Mouse (Mus musculus) left cerebral cortex, adult 18-20 months (tissue): Measurements from ENCODE around the gene Cd180. TPM values are rescaled to one million over a fixed set of nuclear protein-coding genes. Genes with fewer than 3 reads are reported as not detected.
"Not testable (repeated sequence)": the region's sequence is repeated elsewhere in the genome, so short reads cannot be mapped to it uniquely, and the experiment has no call there.

Source experiments
- DNase-seq, 2 experiments: peaks; one replicate each; pipeline ENCODE4 v3.0.0; 2021 to 2022; ENCODE audit warnings: low spot score in 2 of 2, mixed read lengths in 1 of 2
- total RNA-seq, 2 experiments: library from RNA; stranded (reverse); gene quantifications; 2 replicates each; pipeline ENCODE4 v1.2.3; 2021

The Cd180 gene
- total RNA-seq, 2 experiments from 2014 or later, result 1.6 to 2.7 TPM

DNA sequence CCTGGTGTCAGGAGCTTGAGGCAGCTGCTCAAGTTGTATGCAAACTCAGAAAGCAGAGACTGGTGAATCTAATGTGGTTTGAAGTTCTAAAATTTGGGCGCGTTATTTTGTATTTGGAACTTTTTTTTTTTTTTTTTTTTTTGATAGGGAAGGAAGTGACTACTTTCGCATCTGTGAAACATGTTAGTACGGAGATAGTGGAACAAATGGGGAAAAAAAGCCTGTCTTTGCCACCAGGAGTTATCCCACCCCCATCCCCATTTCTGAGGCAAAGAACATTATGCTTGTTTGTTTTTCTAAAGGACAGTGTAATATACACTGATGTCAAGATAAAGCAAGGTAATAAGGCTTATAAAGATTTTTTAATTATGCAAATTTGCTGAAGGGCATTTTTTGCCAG lies 15.8 kb upstream of the Cd180 start:
- not testable (repeated sequence) for DNase-seq

GRCm38 (mm10) chr13:102678482-102678881 lies 14.9 kb upstream of the Cd180 start:
- peak; percentile 80 for DNase-seq

- DNase-seq, result no peak
Measured at GRCm38 (mm10) chr13:102684890-102685289, 8.5 kb upstream of the Cd180 start.

- no peak for DNase-seq
Measured at GRCm38 (mm10) chr13:102688121-102688520, 5.2 kb upstream of the Cd180 start.

DNA sequence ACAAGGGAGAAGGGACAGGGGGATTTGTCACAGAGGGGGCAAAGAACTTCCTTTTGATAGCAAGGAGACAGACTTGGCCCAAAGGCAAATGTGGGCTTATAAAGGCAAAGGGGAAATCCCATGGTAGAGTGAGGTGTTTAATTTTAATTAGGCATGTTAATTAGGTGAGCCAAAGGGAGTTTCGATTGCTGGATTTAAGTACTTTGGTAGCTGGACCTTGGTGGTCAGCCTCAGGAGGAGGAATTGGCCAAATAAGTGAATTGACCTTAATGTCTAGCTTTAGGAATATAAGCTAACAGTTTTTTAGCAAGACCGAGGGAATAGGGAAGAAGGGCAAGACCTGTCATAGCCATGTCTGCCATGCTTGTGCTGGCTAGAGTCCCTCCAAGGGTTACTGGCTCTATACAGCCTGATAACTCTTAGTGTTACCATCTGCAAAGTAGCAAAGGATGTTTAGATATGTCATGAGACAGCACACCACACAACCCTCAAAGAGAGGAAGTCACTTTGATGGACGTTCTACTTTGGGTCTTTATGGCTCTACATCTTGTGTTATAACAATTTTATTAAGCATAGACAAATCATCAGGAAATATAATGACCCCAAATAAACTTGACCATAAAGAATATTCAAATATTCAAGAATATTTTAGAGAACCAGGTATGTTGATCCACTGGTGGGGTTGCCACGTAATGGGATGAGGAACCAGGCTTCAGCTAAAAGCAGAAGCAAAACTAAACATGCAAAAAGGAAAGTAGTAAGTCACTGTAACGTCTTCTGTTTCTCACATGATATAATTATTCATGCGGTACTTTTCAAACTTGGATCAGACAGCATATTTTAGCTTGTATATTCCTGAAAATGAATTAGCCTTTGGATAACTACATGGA lies 3.9 kb upstream of the Cd180 start:
- DNase-seq, result no peak

- no peak for DNase-seq
Measured at GRCm38 (mm10) chr13:102690184-102690583, 3.2 kb upstream of the Cd180 start.

DNA sequence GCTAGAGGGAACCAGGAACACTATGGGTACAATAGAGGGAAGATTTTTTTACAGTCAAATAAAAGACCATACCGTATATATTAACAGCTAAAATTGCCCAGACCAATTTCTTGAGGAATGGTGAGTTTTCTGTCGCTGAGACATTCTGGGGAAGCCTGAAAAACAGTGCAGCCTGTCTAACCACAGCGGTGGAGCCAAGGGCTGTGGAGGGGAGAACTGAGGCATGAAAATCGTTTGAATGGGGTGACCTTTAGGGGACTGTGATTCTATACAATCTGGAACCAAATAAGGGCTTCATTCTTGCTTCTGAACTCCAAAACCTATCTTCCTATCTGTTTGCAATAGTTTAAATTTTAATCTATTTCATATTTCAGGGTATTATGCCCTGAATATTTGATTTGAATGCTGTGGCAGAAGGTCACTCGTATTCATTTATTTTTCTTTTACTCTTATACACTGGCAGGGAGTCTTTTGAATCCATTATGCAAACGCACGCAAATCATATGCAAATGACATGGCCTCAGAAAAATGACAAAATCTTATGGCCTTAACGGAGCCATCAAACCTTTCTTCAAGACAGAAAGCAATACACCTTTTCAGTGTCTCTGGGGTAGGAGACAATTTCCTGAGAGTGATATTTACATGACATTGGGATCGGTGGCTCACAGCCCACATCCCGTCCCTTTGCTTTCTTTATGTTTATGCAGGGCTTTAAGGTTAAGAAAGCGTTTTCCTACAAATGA lies 1.8 kb upstream of the Cd180 start:
- DNase-seq, result no peak

- no peak for DNase-seq
Measured at GRCm38 (mm10) chr13:102694154-102694553, 796 bp downstream of the Cd180 start.

GRCm38 (mm10) chr13:102695121-102695905 lies 2.0 kb downstream of the Cd180 start:
- no peak for DNase-seq

DNA sequence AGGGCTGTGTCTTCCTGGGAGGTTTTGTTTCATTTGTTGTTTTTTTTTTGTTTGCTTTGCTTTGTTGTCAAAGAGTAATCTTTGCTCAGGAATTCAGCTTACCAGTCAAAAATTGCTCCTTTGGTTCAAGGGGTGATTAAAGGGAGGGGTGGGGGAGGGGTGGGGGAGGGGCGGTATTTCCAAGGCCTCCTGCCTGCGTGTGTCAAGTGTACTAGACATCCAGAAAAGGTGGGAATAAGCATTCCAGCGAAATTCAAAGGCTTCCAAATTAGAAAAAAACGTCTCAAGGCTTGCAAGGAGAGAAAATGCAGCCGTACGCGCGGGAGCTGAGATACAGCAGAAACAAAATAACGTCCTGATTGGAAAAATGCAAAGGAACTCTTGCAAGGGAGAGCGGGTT lies 5.0 kb downstream of the Cd180 start:
- no peak for DNase-seq

- peak; percentile 39 to 48 for DNase-seq
Measured at GRCm38 (mm10) chr13:102698751-102699323, 5.5 kb downstream of the Cd180 start.

DNA sequence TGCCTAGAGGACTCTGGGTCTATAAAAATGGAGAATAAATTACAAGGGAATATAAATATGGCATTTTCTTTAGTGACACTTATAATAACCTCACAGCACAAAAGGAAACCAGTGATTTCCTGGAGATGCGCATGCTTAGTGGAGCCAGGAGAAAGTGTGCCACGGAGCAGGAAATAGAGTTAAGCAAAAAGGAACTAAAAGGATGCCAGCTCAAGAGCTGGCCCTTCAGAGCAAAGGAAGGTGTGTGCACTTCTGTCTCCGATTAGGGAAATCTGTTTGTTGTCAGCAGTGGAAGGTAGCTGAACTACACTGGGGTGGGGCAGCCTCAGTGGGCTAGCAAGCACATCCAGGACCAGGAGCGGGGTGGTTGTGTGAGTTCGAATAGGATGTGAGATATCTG lies 6.8 kb downstream of the Cd180 start:
- DNase-seq, result no peak

- DNase-seq, result no peak
Measured at GRCm38 (mm10) chr13:102700744-102701143, 7.4 kb downstream of the Cd180 start.

DNA sequence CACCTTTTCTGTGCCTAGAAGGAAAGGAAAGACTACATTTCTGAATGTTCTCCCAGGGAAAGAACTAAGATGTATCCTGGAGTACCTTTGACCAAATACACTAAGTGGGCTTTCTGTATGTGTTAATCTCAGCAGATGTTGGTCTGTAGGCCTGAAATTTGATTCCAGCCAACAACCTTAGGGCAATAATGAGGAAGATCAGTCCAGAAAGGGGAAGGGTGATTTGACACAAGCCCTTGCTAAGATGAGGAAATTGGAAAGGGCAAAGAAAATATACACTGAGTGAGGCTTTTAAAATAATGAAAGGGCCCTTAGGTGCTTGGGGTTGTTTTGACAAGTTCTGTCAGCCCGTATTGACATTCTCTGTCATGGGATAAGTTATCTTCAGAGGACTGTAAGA lies 23.6 kb downstream of the Cd180 start:
- no peak for DNase-seq

GRCm38 (mm10) chr13:102725416-102725815 lies 32.1 kb downstream of the Cd180 start:
- DNase-seq, result no peak

DNA sequence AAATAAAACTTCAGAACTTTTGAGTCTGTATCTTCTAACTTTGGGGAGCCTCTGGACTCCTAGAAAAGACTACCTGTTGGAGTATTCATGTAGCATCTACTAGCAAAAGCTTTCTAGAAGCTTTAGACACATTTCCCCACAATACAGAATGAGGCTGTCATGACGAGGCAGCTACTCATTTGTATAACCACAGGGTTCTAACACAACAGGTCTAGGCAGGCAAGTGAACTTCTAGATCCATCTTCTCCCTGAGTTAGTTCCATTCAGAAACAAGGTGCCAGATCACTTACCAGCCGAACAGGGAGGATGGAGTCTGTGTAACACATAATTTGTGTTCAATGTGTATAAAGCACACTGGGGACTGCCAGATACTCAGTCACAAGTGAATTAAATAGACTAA lies 32.5 kb downstream of the Cd180 start:
- no peak for DNase-seq

- no peak for DNase-seq
Measured at GRCm38 (mm10) chr13:102726876-102727275, 33.5 kb downstream of the Cd180 start.

GRCm38 (mm10) chr13:102728035-102728434 lies 34.7 kb downstream of the Cd180 start:
- DNase-seq, result no peak

DNA sequence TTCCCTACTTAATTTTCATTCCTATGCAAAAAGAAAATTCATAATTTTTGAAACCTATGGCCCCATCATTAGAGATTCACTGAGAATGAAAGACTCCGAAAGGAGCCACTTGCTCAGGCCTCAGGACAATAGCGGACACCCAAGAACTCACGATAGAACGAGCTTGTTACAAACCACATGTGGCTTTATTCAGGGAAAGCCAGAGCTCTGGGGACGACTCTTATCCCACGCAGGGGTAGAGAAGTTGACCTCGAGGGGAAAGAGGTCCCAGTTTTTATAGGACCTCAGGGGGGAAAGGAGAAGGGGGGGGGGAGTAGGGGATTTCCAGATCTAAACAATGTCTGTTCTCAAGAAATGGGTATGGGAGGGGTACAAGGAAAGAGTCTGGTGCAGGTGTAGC lies 35.6 kb downstream of the Cd180 start:
- not testable (repeated sequence) for DNase-seq

DNA sequence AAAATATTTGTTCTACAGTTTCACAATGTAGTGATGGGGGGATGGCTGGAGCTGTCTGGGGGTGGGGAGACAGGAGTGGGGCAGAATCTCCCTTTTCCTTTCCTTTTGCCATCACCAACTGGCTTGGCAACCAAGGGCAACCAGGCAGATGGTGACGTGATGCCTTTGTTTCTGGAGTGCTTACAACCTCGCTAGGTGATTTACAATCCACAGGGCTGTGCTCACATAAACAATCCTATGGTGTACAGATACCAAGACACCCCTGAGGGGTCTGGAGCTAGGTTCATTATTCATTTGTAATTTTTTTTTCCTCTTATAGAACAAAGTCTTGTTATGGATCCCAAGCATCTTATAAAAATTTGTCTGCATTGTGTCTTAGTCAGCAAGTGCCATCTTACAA lies 39.7 kb downstream of the Cd180 start:
- DNase-seq, result no peak

GRCm38 (mm10) chr13:102737811-102738210 lies 44.5 kb downstream of the Cd180 start:
- DNase-seq, result no peak
